Mouse (Mus musculus) heart, postnatal 10 days (tissue): ENCODE measurements around the gene Crocc. TPM values are rescaled to one million over a fixed set of nuclear protein-coding genes. Genes with fewer than 3 reads are reported as not detected.

Source experiments
- DNase-seq, 2 experiments: peaks; one replicate each; pipeline ENCODE4 v3.0.0; 2021
- intact Hi-C: fragments of 180-260 bp; cut with DNase I; formaldehyde crosslinking; loops from one replicate; pipeline ENCODE4 v1.15.1; 2025
- total RNA-seq, 2 experiments: library from RNA; stranded (reverse); gene quantifications; 2 replicates each; pipeline ENCODE4 v1.2.3; 2021

Gene Crocc
- total RNA-seq, 2 experiments from 2014 or later = 7.0 to 7.4 TPM

- intact Hi-C loops = no loop called here
Observed at GRCm38 (mm10) chr4:141068655-141069054, 8.3 kb upstream of the Crocc start.

DNA sequence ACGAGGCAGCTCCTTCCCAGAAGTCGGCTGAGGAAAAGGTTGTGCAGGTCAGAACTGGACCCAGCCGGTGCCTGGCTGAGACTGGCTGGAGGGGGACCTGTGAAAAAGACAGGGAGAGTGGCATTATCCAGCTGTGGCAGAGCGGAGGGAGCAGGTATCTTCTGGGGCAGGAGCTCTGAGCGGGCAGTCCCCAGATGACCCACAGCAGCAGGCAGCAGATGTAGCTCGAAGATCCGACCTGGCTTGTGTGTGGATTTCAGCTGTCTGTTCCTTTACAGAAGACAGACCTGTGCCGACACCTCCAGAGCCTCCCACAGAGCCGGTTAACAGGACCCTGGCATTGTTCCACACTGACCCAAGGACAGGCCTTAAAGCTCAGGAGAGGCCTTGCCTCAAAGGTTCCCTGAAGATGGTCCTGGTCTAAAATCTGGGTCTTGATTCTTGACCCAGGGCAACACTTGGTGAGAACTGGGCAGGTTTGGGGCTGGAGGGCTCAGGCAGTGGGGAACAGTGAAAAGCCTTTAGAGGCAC lies 7.2 kb upstream of the Crocc start:
- intact Hi-C loops = no loop called here
- DNase-seq = no peak

More at GRCm38 (mm10) chr4:141068655-141069054, 8.3 kb upstream of the Crocc start:
- DNase-seq = no peak

- intact Hi-C loops = no loop called here
- peak; percentile 59 to 68 for DNase-seq
Observed at GRCm38 (mm10) chr4:141066709-141067515, 6.6 kb upstream of the Crocc start.

- intact Hi-C loops = loop anchor here (1.0 kb wide), 1 partner anchor 20 kb away; no protein-coding TSS in a partner anchor
- peak; percentile 79 to 87 for DNase-seq
Observed at GRCm38 (mm10) chr4:141065123-141065522, 4.8 kb upstream of the Crocc start.

- intact Hi-C loops = no loop called here
- no peak for DNase-seq
Observed at GRCm38 (mm10) chr4:141064104-141064659, 3.8 kb upstream of the Crocc start.

- intact Hi-C loops = no loop called here
Observed at GRCm38 (mm10) chr4:141059616-141060425, 529 bp downstream of the Crocc start.

GRCm38 (mm10) chr4:141058835-141059234 lies 1.5 kb downstream of the Crocc start:
- intact Hi-C loops = no loop called here
- DNase-seq = no peak

More at GRCm38 (mm10) chr4:141059616-141060425, 529 bp downstream of the Crocc start:
- no peak for DNase-seq

GRCm38 (mm10) chr4:141056970-141057369 lies 3.4 kb downstream of the Crocc start:
- intact Hi-C loops = no loop called here

DNA sequence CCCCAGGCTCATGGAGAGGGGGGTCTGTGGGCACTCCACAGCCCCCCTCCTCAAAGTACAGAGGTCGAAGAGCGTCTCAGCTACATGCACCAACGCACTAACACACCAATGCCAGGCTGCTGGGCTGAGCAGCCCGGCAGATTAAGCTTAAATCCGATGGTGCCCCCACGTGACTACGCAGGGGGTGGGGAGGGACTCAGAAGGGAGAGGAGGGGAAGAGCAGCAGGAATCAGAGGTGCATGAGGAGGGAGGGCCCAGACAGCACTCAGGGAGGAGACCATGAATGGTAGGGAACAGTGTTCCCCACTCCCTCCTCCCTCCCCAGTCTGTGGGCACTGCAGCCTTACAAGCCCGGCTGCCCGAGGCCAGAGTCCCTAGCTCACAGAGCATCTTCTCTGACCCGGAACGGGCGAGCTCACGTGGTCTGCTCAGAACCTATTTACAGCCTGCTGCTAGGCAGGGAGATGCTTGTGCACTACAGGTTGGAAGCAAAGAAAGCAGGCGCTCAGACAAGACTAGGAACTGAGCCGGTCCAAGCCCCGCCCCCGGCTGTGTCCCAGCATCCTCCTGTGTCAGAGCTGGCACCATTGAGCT lies 6.7 kb downstream of the Crocc start:
- no peak for DNase-seq
- intact Hi-C loops = no loop called here

More at GRCm38 (mm10) chr4:141056970-141057369, 3.4 kb downstream of the Crocc start:
- DNase-seq = no peak

DNA sequence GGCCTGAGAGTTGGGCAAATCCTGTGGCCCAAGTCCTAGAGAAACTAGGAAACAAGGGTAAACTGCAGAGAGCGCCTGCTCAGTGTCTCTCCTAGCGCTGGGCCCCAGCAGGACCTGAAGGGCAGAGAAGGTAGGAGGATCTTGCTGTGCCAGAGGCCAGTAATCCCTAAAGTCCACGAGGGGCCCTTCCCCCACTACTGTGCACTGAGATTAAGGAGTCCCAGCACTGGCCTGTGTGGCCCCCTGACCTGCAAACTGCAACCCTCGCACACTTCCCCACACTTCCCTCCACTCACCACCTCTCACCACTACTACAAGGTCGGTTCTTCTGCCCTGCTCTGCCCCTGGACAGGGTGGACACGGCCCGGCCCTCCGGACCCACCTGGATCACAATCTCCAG lies 7.2 kb downstream of the Crocc start:
- intact Hi-C loops = no loop called here
- DNase-seq = no peak

GRCm38 (mm10) chr4:141052442-141052841 lies 7.9 kb downstream of the Crocc start:
- intact Hi-C loops = no loop called here
- DNase-seq = no peak

GRCm38 (mm10) chr4:141049476-141049835 lies 10.9 kb downstream of the Crocc start:
- DNase-seq = no peak
- intact Hi-C loops = no loop called here

DNA sequence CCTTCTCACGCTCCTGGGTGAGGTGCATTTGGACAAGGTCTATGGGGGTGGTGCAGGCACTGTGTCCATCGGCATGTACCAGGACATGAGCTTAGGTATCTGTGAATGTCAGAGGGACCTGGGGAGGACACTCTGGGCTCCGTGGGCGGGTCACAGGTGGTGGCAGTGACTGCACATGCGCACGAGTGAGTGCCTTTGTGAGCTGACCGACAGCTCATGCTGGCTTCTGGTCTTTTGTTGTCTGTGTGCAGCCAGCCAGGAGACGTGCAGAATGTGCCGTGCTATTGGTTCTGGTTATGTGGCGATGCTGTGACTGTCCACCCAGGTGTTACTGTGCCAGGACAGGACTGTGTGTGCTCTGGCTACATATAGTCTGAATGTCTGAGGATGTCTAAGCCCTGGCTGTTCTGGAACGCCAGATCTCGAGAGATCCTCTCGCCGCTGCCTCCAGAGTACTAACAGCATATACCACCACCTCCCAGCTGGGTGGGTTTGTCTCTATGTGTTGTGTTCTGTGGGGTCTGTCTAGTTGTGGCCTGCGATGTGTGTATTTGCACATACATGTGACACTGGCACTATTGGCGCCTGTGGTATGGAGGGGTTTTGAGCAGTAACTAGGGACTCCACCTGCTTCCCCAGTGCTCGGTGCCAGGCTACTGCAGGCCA lies 11.4 kb downstream of the Crocc start:
- no peak for DNase-seq
- intact Hi-C loops = no loop called here

GRCm38 (mm10) chr4:141044816-141045215 lies 15.5 kb downstream of the Crocc start:
- intact Hi-C loops = loop anchor here (1.0 to 2.0 kb wide), 2 partner anchors 20 to 76 kb away; no protein-coding TSS in a partner anchor
- DNase-seq = peak; percentile 59 to 77

- DNase-seq = no peak
- intact Hi-C loops = no loop called here
Observed at GRCm38 (mm10) chr4:141041117-141041516, 19.2 kb downstream of the Crocc start.

- peak in 1 of 2 experiments; percentile 27 for DNase-seq
- intact Hi-C loops = no loop called here
Observed at GRCm38 (mm10) chr4:141033606-141034549, 26.5 kb downstream of the Crocc start.

DNA sequence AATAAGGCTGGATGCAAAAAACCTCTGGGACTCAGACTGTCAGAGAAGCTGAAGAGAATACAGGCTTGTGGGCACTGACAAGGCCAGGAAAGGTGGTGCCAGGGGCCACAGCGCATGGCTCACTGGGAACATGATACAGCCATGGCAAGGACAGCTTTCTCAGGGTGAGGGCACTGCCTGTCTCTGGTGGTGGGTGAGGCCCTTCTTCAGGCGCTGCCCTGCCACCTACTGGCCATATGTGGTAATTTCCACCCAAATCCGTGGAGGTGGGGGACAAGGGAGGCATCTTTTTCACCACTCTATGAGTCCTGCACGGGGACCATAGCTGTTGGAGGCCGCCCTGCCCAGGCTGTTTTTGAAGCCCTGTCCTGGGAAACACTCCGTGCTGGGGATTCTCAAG lies 28.6 kb downstream of the Crocc start:
- DNase-seq = peak; percentile 84 to 90
- intact Hi-C loops = loop anchor here (1.0 kb wide), 1 partner anchor 67 kb away; no protein-coding TSS in a partner anchor

DNA sequence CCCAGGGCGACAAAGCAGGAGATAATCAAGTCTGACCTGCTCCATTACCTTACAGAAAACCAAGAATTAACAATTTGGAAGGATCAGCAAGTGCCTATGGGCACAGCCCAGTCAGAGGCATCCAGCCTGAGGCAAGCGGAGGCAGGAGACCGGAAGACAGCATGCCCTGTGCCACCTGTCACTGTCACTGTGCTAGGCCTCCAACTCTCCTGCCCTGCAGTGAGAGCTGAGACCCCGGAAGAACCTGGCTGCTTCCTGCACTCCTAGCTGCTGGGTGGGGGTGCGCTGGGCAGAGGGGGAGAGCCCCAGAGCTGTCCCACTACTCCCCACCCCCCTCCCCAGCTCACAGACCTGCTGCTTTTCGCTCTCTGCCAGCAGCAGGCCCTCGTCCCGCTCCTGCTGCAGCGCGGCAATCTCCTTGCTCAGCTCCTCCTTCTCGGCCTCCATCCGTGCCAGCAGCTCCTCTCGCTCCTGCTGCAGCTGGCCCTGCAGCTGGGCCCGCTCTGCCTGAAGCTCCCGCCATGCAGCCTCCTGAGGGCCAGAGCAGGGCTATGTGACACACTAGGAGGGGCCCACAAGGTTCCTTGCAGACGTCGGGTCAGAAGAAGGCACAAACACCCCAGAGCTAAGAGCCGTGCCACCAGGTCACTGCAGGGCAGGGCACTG lies 29.7 kb downstream of the Crocc start:
- no peak for DNase-seq
- intact Hi-C loops = loop anchor here (1.0 kb wide), 1 partner anchor 66 kb away; no protein-coding TSS in a partner anchor
